Mouse (Mus musculus) olfactory bulb, adult 2 months (tissue): ENCODE measurements around the gene Ntrk3.

Source experiments
- CTCF ChIP-seq: fragments of 200-500 bp; IDR thresholded peaks from 2 replicates; pipeline ENCODE4 v1.5.1; 2012; ENCODE audit warnings: low read depth, mild to moderate bottlenecking, low read length, moderate library complexity; ENCODE audit not compliant: insufficient read depth
- POLR2A ChIP-seq: fragments of 200-500 bp; IDR thresholded peaks from 2 replicates; pipeline ENCODE4 v1.6.1; 2012; ENCODE audit warnings: mild to moderate bottlenecking, low read depth, low read length, moderate library complexity; ENCODE audit not compliant: insufficient read depth

GRCm38 (mm10) chr7:78459021-78459420 lies 278.8 kb downstream of the Ntrk3 start:
- no peak for TF ChIP-seq POLR2A
- TF ChIP-seq CTCF, result no peak
